Mouse (Mus musculus): ENCODE measurements at regions not wholly inside any gene's neighbourhood (a gene's known extent, or its start where the extent isn't known, plus 50 kb on each side); places are given as distances from the start of the nearest gene placed in this dataset.

DNA sequence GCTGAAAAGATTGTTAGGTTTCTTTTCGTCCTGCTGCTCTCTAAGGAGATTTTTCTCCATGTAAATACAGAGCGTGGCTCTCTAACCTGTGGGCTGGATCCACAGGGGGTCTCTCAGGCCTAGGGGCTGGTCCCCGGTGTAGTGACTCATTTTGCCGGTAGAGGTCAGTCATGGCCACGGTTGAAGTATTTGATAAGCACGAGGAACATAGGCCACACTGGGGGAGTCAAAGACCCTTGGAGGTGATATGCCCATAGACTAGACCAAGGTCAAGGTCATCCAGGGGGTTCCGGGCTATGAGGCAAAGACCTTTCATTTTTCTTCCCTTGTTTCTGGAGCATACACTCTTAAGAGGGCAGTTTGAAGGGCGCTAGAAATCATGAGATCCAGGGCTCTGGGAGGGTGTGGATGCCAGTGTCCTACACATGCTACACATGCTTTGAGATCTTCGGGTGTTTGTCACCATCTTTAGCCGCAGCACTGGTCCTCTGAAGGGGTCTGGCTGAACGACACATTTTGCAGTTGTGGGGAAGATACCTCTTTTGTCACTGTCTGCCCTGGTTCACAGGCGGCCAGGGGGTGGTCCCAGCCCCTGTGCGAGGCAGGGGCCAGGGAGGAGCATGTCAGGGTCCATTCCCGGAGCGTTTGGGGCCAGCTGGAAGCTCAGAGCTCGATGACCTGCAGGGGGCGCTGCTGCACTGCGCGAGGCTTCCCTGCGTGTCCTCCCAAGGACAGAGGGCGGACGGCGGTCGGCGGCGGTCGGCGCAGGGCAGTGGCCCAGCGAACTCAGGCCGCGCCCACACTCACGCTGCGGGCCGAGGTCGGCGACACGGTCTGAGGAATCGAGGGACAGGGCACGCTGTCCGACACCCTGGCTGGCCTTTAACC lies 72.8 kb downstream of the Dmrta2 start:
- Histone ChIP-seq H3K9ac (ENCODE audit: insufficient read depth, low read depth, low read length, poor library complexity, severe bottlenecking) (no peak overlapping the region), H3K4me1 (ENCODE audit: control insufficient read depth in 2 of 2, insufficient read depth in 2 of 2, low read length in 2 of 2, poor library complexity in 1 of 2) (no peaks in the 10 kb centered on the region), H3K9me3 (ENCODE audit: control insufficient read depth, insufficient read depth, low read depth, low read length) (no peaks in the 10 kb centered on the region), H3K27ac (ENCODE audit: insufficient read depth, low read depth, low read length, poor library complexity, severe bottlenecking) (no peak overlapping the region), H3K36me3 (ENCODE audit: control insufficient read depth, insufficient read depth, low read length, poor library complexity, severe bottlenecking) (no peaks in the 10 kb centered on the region), H3K4me3 (ENCODE audit: insufficient read depth in 1 of 2, low read depth in 1 of 2, low read length in 2 of 2, poor library complexity in 1 of 2, severe bottlenecking in 1 of 2) (peak overlapping the region; percentile 51 to 55; a peak in 2 of 4 replicates)
- TF ChIP-seq ZC3H11A (IDR thresholded peaks at IDR 0.05; ENCODE audit: borderline replicate concordance, low read depth, low read length) (peak; percentile 82), CHD2 (IDR thresholded peaks at IDR 0.05; ENCODE audit: low read depth, low read length) (no peak)
- DNase-seq (ENCODE audit: low read depth, low spot score), result peak; percentile 65
- in situ Hi-C loops (cut with MboI; ENCODE audit: low sequenced_read_pairs in 2 of 2, unreplicated experiment in 2 of 2), result no loop called here

DNA sequence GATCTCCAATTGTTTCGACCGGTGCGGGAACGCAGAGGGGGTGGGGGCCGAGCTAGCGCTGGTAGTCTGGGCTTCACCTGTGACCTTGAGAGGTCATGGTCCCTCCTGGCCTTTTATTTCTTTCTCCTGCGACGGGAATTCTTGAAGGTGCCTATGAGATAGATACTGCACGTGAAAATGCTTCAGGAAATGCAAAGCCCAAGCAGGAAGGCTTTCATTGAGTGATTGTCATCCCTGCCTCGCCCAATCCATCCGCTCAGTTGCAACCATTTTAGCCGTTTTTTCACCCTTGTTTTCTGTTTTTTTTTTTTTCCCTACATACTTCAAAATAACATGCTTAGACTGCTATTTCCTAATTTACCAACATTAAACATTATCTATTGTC lies 73.4 kb downstream of the Dmrta2 start:
- Histone ChIP-seq H3K27ac (ENCODE audit: insufficient read depth, low read depth, low read length, poor library complexity, severe bottlenecking) (no peak overlapping the region), H3K4me3 (ENCODE audit: insufficient read depth in 1 of 2, low read depth in 1 of 2, low read length in 2 of 2, poor library complexity in 1 of 2, severe bottlenecking in 1 of 2) (peak overlapping the region; percentile 51 to 55; a peak in 2 of 4 replicates), H3K36me3 (ENCODE audit: control insufficient read depth, insufficient read depth, low read length, poor library complexity, severe bottlenecking) (no peaks in the 10 kb centered on the region), H3K4me1 (ENCODE audit: control insufficient read depth in 2 of 2, insufficient read depth in 2 of 2, low read length in 2 of 2, poor library complexity in 1 of 2) (no peaks in the 10 kb centered on the region), H3K9me3 (ENCODE audit: control insufficient read depth, insufficient read depth, low read depth, low read length) (no peaks in the 10 kb centered on the region), H3K9ac (ENCODE audit: insufficient read depth, low read depth, low read length, poor library complexity, severe bottlenecking) (no peak overlapping the region)
- in situ Hi-C loops (cut with MboI; ENCODE audit: low sequenced_read_pairs in 2 of 2, unreplicated experiment in 2 of 2), result no loop called here
- TF ChIP-seq MAFK (IDR thresholded peaks at IDR 0.05; ENCODE audit: insufficient read depth, low read depth, low read length) (no peak), CHD2 (IDR thresholded peaks at IDR 0.05; ENCODE audit: low read depth, low read length) (no peak), ZNF384 (IDR thresholded peaks at IDR 0.05; ENCODE audit: low read depth, low read length) (no peak), ZC3H11A (IDR thresholded peaks at IDR 0.05; ENCODE audit: borderline replicate concordance, low read depth, low read length) (no peak), HCFC1 (IDR thresholded peaks at IDR 0.05; ENCODE audit: borderline replicate concordance, insufficient read depth, low read length) (no peak)
- DNase-seq (ENCODE audit: low read depth, low spot score), result no peak

GRCm38 (mm10) chr4:110051872-110052271 lies 74.0 kb downstream of the Dmrta2 start:
- no peaks in the 10 kb centered on the region for H3K4me1 ChIP-seq (ENCODE audit: control insufficient read depth in 2 of 2, insufficient read depth in 2 of 2, low read length in 2 of 2, poor library complexity in 1 of 2)
- in situ Hi-C loops (cut with MboI; ENCODE audit: low sequenced_read_pairs in 2 of 2, unreplicated experiment in 2 of 2), result no loop called here
- no peak for DNase-seq (ENCODE audit: low read depth, low spot score)
- no peak overlapping the region for H3K27ac ChIP-seq (ENCODE audit: insufficient read depth, low read depth, low read length, poor library complexity, severe bottlenecking)
- no peaks in the 10 kb centered on the region for H3K9me3 ChIP-seq (ENCODE audit: control insufficient read depth, insufficient read depth, low read depth, low read length)
- no peak overlapping the region for H3K9ac ChIP-seq (ENCODE audit: insufficient read depth, low read depth, low read length, poor library complexity, severe bottlenecking)
- no peak overlapping the region for H3K4me3 ChIP-seq (ENCODE audit: insufficient read depth in 1 of 2, low read depth in 1 of 2, low read length in 2 of 2, poor library complexity in 1 of 2, severe bottlenecking in 1 of 2)
- TF ChIP-seq MAFK (IDR thresholded peaks at IDR 0.05; ENCODE audit: insufficient read depth, low read depth, low read length) (no peak), ZC3H11A (IDR thresholded peaks at IDR 0.05; ENCODE audit: borderline replicate concordance, low read depth, low read length) (no peak), ZNF384 (IDR thresholded peaks at IDR 0.05; ENCODE audit: low read depth, low read length) (no peak), HCFC1 (IDR thresholded peaks at IDR 0.05; ENCODE audit: borderline replicate concordance, insufficient read depth, low read length) (no peak), CHD2 (IDR thresholded peaks at IDR 0.05; ENCODE audit: low read depth, low read length) (no peak)
- H3K36me3 ChIP-seq (ENCODE audit: control insufficient read depth, insufficient read depth, low read length, poor library complexity, severe bottlenecking), result no peaks in the 10 kb centered on the region

DNA sequence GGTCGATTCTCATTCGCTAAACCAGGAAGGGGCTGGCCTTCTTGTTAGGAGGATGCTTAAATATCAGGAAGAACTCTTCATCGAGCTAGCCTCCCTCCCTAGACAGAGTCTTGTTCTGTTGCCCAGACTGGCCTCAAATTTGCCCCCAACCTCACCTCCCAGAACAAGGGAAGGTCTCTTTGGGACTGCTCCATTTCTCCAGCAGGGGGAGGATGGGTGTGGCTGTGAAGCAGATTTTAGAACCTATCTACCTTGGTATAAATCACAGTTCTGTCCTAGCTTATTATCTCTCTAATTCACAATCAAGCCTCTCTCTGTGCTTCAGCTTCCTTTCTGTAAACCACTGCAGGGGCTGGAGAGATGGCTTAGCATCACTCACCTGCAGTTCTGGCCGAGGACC lies 75.1 kb downstream of the Dmrta2 start:
- Histone ChIP-seq H3K4me1 (ENCODE audit: control insufficient read depth in 2 of 2, insufficient read depth in 2 of 2, low read length in 2 of 2, poor library complexity in 1 of 2) (no peaks in the 10 kb centered on the region), H3K9ac (ENCODE audit: insufficient read depth, low read depth, low read length, poor library complexity, severe bottlenecking) (no peak overlapping the region), H3K9me3 (ENCODE audit: control insufficient read depth, insufficient read depth, low read depth, low read length) (no peaks in the 10 kb centered on the region), H3K36me3 (ENCODE audit: control insufficient read depth, insufficient read depth, low read length, poor library complexity, severe bottlenecking) (no peaks in the 10 kb centered on the region), H3K4me3 (ENCODE audit: insufficient read depth in 1 of 2, low read depth in 1 of 2, low read length in 2 of 2, poor library complexity in 1 of 2, severe bottlenecking in 1 of 2) (no peak overlapping the region), H3K27ac (ENCODE audit: insufficient read depth, low read depth, low read length, poor library complexity, severe bottlenecking) (no peak overlapping the region)
- in situ Hi-C loops (cut with MboI; ENCODE audit: low sequenced_read_pairs in 2 of 2, unreplicated experiment in 2 of 2), result no loop called here
- peak; percentile 28 for DNase-seq (ENCODE audit: low read depth, low spot score)
- TF ChIP-seq ZC3H11A (IDR thresholded peaks at IDR 0.05; ENCODE audit: borderline replicate concordance, low read depth, low read length) (peak; percentile 39; the same call in 1 of the 2 replicates), MAFK (IDR thresholded peaks at IDR 0.05; ENCODE audit: insufficient read depth, low read depth, low read length) (no peak), ZNF384 (IDR thresholded peaks at IDR 0.05; ENCODE audit: low read depth, low read length) (no peak), CHD2 (IDR thresholded peaks at IDR 0.05; ENCODE audit: low read depth, low read length) (no peak), HCFC1 (IDR thresholded peaks at IDR 0.05; ENCODE audit: borderline replicate concordance, insufficient read depth, low read length) (no peak)
